Mouse (Mus musculus) liver, embryonic 13.5 days (tissue): ENCODE measurements around the gene Ptpn9. TPM values are rescaled to one million over a fixed set of nuclear protein-coding genes. Genes with fewer than 3 reads are reported as not detected.

Experiments
- ATAC-seq: fragments of 200-750 bp; cut with Nextera tagmentation; 2 replicates; pipeline ENCODE4 v1.8.0; 2017; ENCODE audit warnings: low read depth, mild to moderate bottlenecking, moderate number of reproducible peaks, moderate library complexity
- DNase-seq: peaks from one replicate; pipeline ENCODE4 v3.0.0; 2022
- H3K27ac ChIP-seq: fragments of 300-500 bp; sonication (generic); 2 replicates; pipeline ENCODE4 v1.5.1; 2015; ENCODE audit warnings: moderate library complexity, mild to moderate bottlenecking, inconsistent platforms
- H3K27me3 ChIP-seq: fragments of 300-500 bp; sonication (generic); 2 replicates; pipeline ENCODE4 v1.6.1; 2015; ENCODE audit warnings: mild to moderate bottlenecking, inconsistent platforms
- H3K36me3 ChIP-seq: fragments of 300-500 bp; sonication (generic); 2 replicates; pipeline ENCODE4 v1.6.1; 2015; ENCODE audit warnings: mild to moderate bottlenecking, inconsistent platforms
- H3K4me1 ChIP-seq: fragments of 300-500 bp; sonication (generic); replicated peaks from 2 replicates; pipeline ENCODE4 v1.6.1; 2015; ENCODE audit warnings: inconsistent platforms
- H3K4me2 ChIP-seq: fragments of 300-500 bp; sonication (generic); 2 replicates; pipeline ENCODE4 v1.6.1; 2015; ENCODE audit warnings: inconsistent platforms, mild to moderate bottlenecking, moderate library complexity
- H3K4me3 ChIP-seq: fragments of 300-500 bp; sonication (generic); replicated peaks from 2 replicates; pipeline ENCODE4 v1.5.1; 2015; ENCODE audit warnings: mild to moderate bottlenecking, inconsistent platforms
- H3K9ac ChIP-seq: fragments of 300-500 bp; sonication (generic); 2 replicates; pipeline ENCODE4 v1.6.1; 2015; ENCODE audit warnings: mild to moderate bottlenecking, inconsistent platforms
- H3K9me3 ChIP-seq: fragments of 300-500 bp; sonication (generic); replicated peaks from 2 replicates; pipeline ENCODE4 v1.6.1; 2016; ENCODE audit warnings: inconsistent platforms
- WGBS: fragments of 180-500 bp; shearing (Covaris S2); methylation state at CpG from one replicate; pipeline ENCODE4 v1.1.7; 2015; ENCODE audit not compliant: insufficient replicate concordance; 5-methylcytosine and 5-hydroxymethylcytosine counted together
- polyA plus RNA-seq: library from polyadenylated mRNA; unstranded; fragments of >200 nt; fragmentation: Nextera tagmentation; extraction: Ambion mirVana; gene quantifications from 2 replicates; pipeline ENCODE4 v1.2.1, GENCODE M21; 2015

Gene Ptpn9
- polyA plus RNA-seq, 1 experiment from 2014 or later, result 3.3 TPM

DNA sequence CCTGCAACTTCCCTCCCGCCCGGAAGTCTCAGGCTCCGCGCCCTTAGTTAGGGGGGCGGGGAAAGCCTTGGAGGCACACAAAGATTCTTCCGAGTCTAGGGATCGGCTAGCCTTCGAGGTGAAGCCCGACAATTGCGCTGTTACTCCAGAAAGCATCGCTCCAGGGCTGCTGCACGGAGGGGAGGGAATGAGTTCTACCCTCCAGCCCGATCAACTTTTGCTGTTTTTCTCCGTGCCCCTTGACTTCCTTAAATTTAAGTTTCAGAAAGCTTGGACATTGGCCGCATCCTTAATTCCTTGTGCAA is 79.0 kb downstream of the Ptpn9 start:
- Histone ChIP-seq H3K9ac (peak overlapping the region; percentile 92), H3K4me1 (peaks cover 65% of the 10 kb centered on the region), H3K4me3 (peak overlapping the region; percentile 94), H3K36me3 (no peaks in the 10 kb centered on the region), H3K4me2 (peak overlapping the region; percentile 99), H3K27me3 (no peaks in the 10 kb centered on the region), H3K9me3 (no peaks in the 10 kb centered on the region), H3K27ac (peak overlapping the region; percentile 99)
- no peak for DNase-seq
- WGBS, result under 1% methylated on average over 15 of the region's 15 CpGs
- ATAC-seq, result no peak

DNA sequence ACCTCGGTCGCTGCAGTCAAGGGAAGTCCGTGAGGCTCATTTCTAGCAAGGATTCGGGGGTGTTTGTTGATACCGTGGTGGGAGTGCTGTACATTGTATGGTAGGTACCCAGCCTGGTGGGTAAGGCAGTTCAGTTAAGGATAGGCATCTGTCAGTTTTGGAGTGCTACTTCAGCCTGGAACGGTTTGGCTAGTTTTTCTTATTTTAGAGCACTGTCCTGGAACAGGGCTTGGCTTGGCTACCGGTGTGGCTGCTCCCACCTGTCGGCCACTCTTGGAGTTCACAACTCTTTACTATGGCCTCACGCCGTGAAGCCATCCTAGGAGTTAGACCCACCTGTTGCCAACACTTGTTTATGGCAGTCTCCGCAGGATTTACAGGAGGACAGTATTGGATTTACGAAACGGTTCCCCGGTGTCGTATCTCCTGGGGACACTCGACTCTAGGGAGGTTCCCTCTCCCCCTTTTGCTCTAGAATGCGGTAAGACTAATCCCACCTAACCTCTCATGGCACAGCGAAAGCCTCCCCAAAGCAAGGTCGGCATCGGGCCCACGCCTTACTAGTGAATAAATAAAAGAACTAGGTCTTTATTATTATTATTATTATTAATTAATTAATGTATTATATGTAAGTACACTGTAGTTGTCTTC is 79.6 kb downstream of the Ptpn9 start:
- no peak for ATAC-seq
- H3K9me3 ChIP-seq, result no peaks in the 10 kb centered on the region
- peak; percentile 44 for DNase-seq
- H3K27ac ChIP-seq, result peak overlapping the region; percentile 99
- 4% methylated on average over 21 of the region's 21 CpGs for WGBS
- H3K4me1 ChIP-seq, result peaks cover 60% of the 10 kb centered on the region
- H3K4me3 ChIP-seq, result peak overlapping the region; percentile 94
- H3K4me2 ChIP-seq, result peak overlapping the region; percentile 99
- H3K36me3 ChIP-seq, result no peaks in the 10 kb centered on the region
- peak overlapping the region; percentile 92 for H3K9ac ChIP-seq
- no peaks in the 10 kb centered on the region for H3K27me3 ChIP-seq

DNA sequence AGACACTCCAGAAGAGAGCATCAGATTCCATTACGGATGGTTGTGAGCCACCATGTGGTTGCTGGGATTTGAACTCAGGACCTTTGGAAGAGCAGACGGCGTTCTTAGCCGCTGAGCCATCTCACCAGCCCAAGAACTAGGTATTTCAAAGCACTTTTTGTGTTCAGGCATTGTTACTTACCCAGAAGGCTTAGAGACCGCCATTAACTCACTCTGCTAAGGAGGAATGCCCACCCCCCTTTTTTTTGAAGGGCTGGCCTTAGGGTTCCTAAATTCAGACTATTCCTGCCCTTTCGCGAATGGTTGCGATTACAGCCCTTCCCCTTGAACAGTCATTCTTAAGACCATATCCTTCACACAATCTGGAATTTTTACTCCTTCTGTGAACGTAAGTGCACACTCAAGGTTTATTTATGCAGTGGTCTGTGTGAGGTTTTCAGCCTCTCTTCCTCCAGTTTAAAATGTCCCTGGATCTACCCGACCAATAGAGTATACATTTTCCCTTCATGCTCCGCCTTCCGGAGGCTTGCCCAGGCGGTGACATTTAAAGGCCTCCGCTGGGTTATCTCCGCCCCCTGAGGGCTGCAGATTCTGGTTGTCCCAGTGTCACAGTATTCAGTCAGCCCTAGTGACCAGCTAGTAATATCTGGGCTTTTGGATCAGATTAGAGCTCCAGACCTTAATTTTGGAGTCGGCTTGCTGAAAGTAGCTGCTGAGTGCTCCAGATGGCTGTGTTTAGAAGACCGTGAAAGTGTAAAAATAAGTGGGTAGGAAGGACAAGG is 80.3 kb downstream of the Ptpn9 start:
- peak overlapping the region; percentile 92 for H3K9ac ChIP-seq
- H3K9me3 ChIP-seq, result no peaks in the 10 kb centered on the region
- ATAC-seq, result no peak
- WGBS, result 10% methylated on average over 17 of the region's 17 CpGs
- peak overlapping the region; percentile 99 for H3K27ac ChIP-seq
- peaks cover 59% of the 10 kb centered on the region for H3K4me1 ChIP-seq
- H3K4me2 ChIP-seq, result peak overlapping the region; percentile 99
- no peaks in the 10 kb centered on the region for H3K27me3 ChIP-seq
- peak overlapping the region; percentile 94 for H3K4me3 ChIP-seq
- peak; percentile 81 for DNase-seq
- H3K36me3 ChIP-seq, result 0 out of 2 replicates have a peak, but pooled peaks cover 1% of the 10 kb centered on the region

DNA sequence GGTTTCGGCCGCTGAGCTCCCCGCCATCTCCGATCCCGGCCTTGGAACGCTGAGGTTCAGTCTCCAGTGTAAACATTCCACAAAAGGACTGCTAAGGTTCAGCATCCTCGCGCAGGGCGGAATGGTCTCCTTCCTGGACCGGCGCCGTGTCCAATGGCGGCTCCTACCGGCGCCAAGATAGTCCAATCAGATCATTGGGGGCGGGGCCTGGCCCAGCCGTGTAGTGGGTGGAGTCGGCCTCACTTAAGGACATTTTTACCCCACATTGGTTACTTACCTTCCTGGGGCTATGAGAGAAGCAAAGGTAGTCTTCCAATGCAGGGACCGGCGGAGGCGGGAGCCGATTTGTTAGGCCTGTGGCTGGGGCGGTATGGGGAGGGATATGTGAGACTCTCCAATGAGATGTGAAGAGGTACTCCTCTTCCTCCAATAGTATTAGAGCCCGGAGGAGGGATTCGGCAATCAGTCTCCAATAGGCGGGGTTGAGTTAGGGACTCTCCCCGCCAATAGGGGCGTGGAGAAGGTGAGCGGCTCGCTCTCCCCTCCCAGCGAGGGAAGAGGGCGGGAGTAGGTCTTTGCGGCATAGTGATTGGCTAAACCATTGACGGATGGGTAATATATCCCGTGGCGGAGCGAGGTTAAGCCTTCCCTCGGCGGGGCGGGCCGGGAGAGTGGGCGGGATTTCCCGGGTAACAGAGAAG is 81.1 kb downstream of the Ptpn9 start:
- under 1% methylated on average over 43 of the region's 43 CpGs for WGBS

DNA sequence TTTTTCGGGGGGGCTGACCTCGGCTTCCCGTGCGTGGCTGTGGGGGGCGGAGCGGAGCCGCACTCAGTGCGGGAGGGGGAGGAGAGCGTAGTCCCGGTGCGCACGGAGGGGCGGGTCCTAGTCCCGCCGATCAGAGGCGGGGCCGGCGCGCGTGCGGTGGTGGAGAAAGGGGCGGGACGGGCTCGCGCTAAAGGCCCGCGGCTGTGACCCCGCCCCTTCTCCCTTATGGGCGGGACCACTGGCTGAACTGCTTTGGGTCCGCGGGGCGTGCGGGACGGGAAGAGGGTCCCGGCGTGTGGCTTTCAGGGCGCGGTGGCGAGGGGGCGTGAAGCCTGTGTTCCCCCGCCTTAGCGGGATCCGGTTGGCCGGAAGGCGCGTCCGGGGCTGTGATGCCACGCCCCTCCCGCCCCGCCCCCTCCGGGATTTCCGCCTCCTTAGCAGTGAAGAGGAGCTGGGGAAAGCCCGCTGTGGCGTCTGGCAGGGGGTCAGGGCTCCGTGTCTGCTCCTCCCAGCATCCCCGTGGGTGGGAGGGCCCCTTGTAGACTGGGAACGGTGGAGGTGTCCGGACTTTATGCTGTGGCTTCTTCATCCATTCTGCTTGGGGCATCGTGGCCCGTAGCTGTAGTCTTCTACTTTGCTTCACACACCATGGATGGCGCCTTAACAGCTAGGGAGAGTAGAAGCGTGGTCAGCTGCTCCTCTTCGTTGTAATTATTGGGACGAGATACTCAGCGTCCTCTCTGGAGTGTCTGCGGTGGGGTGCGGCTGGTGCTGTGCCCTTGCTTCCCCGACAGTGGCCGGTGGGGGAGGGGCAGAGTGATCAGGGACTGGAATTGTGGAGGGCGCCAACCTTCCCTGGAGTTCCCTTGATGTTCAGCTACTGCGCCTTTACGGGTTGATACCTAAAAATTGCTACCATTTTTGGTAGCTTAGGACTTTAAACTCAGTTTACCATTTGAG is 82.3 kb downstream of the Ptpn9 start:
- 1% methylated on average over 69 of the region's 72 CpGs for WGBS
- H3K9me3 ChIP-seq, result no peaks in the 10 kb centered on the region
- H3K27me3 ChIP-seq, result no peaks in the 10 kb centered on the region
- peak overlapping the region; percentile 99 for H3K4me2 ChIP-seq
- peak overlapping the region; percentile 94 for H3K4me3 ChIP-seq
- peak overlapping the region; percentile 92 for H3K9ac ChIP-seq
- H3K36me3 ChIP-seq, result 0 out of 2 replicates have a peak, but pooled peaks cover 4% of the 10 kb centered on the region
- H3K4me1 ChIP-seq, result peaks cover 46% of the 10 kb centered on the region
- DNase-seq, result peak; percentile 86
- peak; percentile 22 for ATAC-seq
- peak overlapping the region; percentile 98 for H3K27ac ChIP-seq

More for the DNA sequence above, 81.1 kb downstream of the Ptpn9 start:
- Histone ChIP-seq H3K4me3 (peak overlapping the region; percentile 94), H3K27ac (peak overlapping the region; percentile 99), H3K9me3 (no peaks in the 10 kb centered on the region), H3K36me3 (0 out of 2 replicates have a peak, but pooled peaks cover 4% of the 10 kb centered on the region), H3K27me3 (no peaks in the 10 kb centered on the region), H3K4me2 (peak overlapping the region; percentile 99), H3K4me1 (peaks cover 53% of the 10 kb centered on the region), H3K9ac (peak overlapping the region; percentile 92)
- ATAC-seq (peak; percentile 82), DNase-seq (peak; percentile 98)

DNA sequence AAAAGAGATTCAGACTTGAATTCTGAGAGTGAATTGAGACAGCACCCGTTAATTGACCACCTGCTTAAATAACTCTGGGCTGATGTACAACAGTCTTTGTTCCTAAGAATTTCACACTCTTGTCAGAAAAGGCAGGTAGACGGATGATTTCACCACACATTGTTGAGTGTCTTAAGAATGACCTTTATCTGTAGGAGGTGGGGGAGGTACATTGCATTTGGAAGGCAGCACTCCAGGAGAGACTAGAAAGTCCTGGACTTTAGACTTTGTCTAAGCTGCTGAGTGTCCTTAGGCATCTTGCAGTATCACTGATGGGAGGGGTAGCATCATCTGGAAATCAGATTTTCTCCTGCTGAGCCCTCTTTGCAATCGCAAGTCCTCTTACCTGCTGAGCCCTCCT is 87.5 kb downstream of the Ptpn9 start:
- Histone ChIP-seq H3K4me1 (peaks cover 25% of the 10 kb centered on the region), H3K4me2 (no peak overlapping the region), H3K36me3 (peaks cover 27% of the 10 kb centered on the region), H3K9me3 (no peaks in the 10 kb centered on the region), H3K27ac (no peak overlapping the region), H3K4me3 (no peak overlapping the region), H3K9ac (no peak overlapping the region), H3K27me3 (no peaks in the 10 kb centered on the region)
- 80% methylated on average over 3 of the region's 3 CpGs for WGBS
- DNase-seq, result no peak
- no peak for ATAC-seq

Other genes starting within 250 kb of the Ptpn9 start
- gene Lingo1, start 198.5 kb upstream of the Ptpn9 start, polyA plus RNA-seq, result 0.30 and 0.36 TPM in 2 replicates
- gene Odf3l1, start 130.2 kb upstream of the Ptpn9 start, polyA plus RNA-seq, result not detected in 2 replicates
- gene Cspg4, start 129.9 kb upstream of the Ptpn9 start, polyA plus RNA-seq, result 0.35 and 0.50 TPM in 2 replicates
- gene Snx33, start 66.6 kb upstream of the Ptpn9 start, polyA plus RNA-seq, result 1.2 and 1.4 TPM in 2 replicates
- 66.1 and 69.1 TPM in 2 replicates for gene Imp3, start 57.4 kb upstream of the Ptpn9 start, polyA plus RNA-seq
- gene Snupn, start 44.0 kb upstream of the Ptpn9 start, polyA plus RNA-seq, result 10.9 and 11.8 TPM in 2 replicates
- gene Sin3a, start 77.1 kb downstream of the Ptpn9 start, polyA plus RNA-seq, result 13.3 and 16.5 TPM in 2 replicates
- 17.3 and 19.5 TPM in 2 replicates for gene Man2c1, start 135.8 kb downstream of the Ptpn9 start, polyA plus RNA-seq
- gene Neil1, start 153.4 kb downstream of the Ptpn9 start, polyA plus RNA-seq, result 1.6 and 1.9 TPM in 2 replicates
- gene Commd4, start 163.4 kb downstream of the Ptpn9 start, polyA plus RNA-seq, result 51.1 and 58.1 TPM in 2 replicates
- gene Trcg1, start 241.6 kb downstream of the Ptpn9 start, polyA plus RNA-seq, result not detected in 2 replicates